Mouse (Mus musculus): ENCODE measurements around the gene Nupl2. TPM values are rescaled to one million over a fixed set of nuclear protein-coding genes. Genes with fewer than 3 reads are reported as not detected.

Gene Nupl2
- 19.4 and 20.7 TPM in 2 replicates for polyA plus RNA-seq (2016; fragmentation: Nextera tagmentation; extraction: Ambion mirVana)

- ATAC-seq (ENCODE audit: low FRiP score, low read depth) = peak; percentile 97
- Histone ChIP-seq H3K27me3 (replicated peaks) (no peaks in the 10 kb centered on the region), H3K4me1 (no peaks in the 10 kb centered on the region), H3K27ac (0 out of 2 replicates have a peak within 1 kb of the TSS, but pooled peaks have one; percentile 22), H3K9ac (peak within 1 kb of the TSS; percentile 88), H3K4me3 (peak within 1 kb of the TSS; percentile 76), H3K36me3 (peaks cover 16% of the 10 kb centered on the region), H3K9me3 (no peaks in the 10 kb centered on the region), H3K4me2 (replicated peaks) (peak within 1 kb of the TSS; percentile 74)
- under 1% methylated on average over 52 of the region's 52 CpGs for WGBS
These were observed at the start of gene Nupl2 for GRCm38 (mm10) chr5:24164789-24165445. TSS of gene Nupl2 (plus strand) at chr5:24164963.

GRCm38 (mm10) chr5:24122221-24122620 lies 42.5 kb upstream of the Nupl2 start:
- no peak overlapping the region for H3K4me2 ChIP-seq (replicated peaks)
- H3K4me1 ChIP-seq = peaks cover 15% of the 10 kb centered on the region
- 95% methylated on average over 2 of the region's 2 CpGs for WGBS
- no peaks in the 10 kb centered on the region for H3K9me3 ChIP-seq
- no peaks in the 10 kb centered on the region for H3K27me3 ChIP-seq (replicated peaks)
- peaks cover 3% of the 10 kb centered on the region; the same call in 1 of the 2 replicates for H3K36me3 ChIP-seq
- H3K9ac ChIP-seq = no peak overlapping the region
- ATAC-seq (ENCODE audit: low FRiP score, low read depth) = no peak
- no peak overlapping the region for H3K4me3 ChIP-seq
- H3K27ac ChIP-seq = no peak overlapping the region

- H3K36me3 ChIP-seq = no peaks in the 10 kb centered on the region; the same call in 1 of the 2 replicates
- 68% methylated on average over 1 of the region's 1 CpGs for WGBS
- H3K9ac ChIP-seq = 0 out of 2 replicates have a peak overlapping the region, but pooled peaks have one; percentile 13
- ATAC-seq (ENCODE audit: low FRiP score, low read depth) = peak; percentile 77
- H3K4me3 ChIP-seq = no peak overlapping the region
- no peaks in the 10 kb centered on the region for H3K27me3 ChIP-seq (replicated peaks)
- H3K4me2 ChIP-seq (replicated peaks) = peak overlapping the region; percentile 16; the same call in 1 of the 2 replicates
- peak overlapping the region; percentile 75 for H3K27ac ChIP-seq
- H3K4me1 ChIP-seq = peaks cover 15% of the 10 kb centered on the region
- H3K9me3 ChIP-seq = no peaks in the 10 kb centered on the region
These were observed 40.6 kb upstream of the Nupl2 start for GRCm38 (mm10) chr5:24124175-24124574.

GRCm38 (mm10) chr5:24124579-24125276 lies 40.0 kb upstream of the Nupl2 start:
- H3K4me2 ChIP-seq (replicated peaks) = peak overlapping the region; percentile 16; the same call in 1 of the 2 replicates
- no peaks in the 10 kb centered on the region for H3K27me3 ChIP-seq (replicated peaks)
- no peaks in the 10 kb centered on the region; the same call in 1 of the 2 replicates for H3K36me3 ChIP-seq
- H3K9ac ChIP-seq = no peak overlapping the region
- WGBS = 39% methylated on average over 3 of the region's 3 CpGs
- peaks cover 15% of the 10 kb centered on the region for H3K4me1 ChIP-seq
- no peaks in the 10 kb centered on the region for H3K9me3 ChIP-seq
- no peak overlapping the region for H3K4me3 ChIP-seq
- peak; percentile 79 for ATAC-seq (ENCODE audit: low FRiP score, low read depth)
- peak overlapping the region; percentile 75; the same call in 1 of the 2 replicates for H3K27ac ChIP-seq

GRCm38 (mm10) chr5:24125910-24126636 lies 38.7 kb upstream of the Nupl2 start:
- Histone ChIP-seq H3K9me3 (no peaks in the 10 kb centered on the region), H3K4me3 (no peak overlapping the region), H3K36me3 (peaks cover 8% of the 10 kb centered on the region; the same call in 1 of the 2 replicates), H3K27ac (no peak overlapping the region), H3K4me1 (peaks cover 15% of the 10 kb centered on the region), H3K4me2 (replicated peaks) (no peak overlapping the region), H3K9ac (no peak overlapping the region), H3K27me3 (replicated peaks) (no peaks in the 10 kb centered on the region)
- 44% methylated on average over 1 of the region's 1 CpGs for WGBS
- no peak for ATAC-seq (ENCODE audit: low FRiP score, low read depth)

- peaks cover 8% of the 10 kb centered on the region; the same call in 1 of the 2 replicates for H3K36me3 ChIP-seq
- H3K9ac ChIP-seq = no peak overlapping the region
- no peak for ATAC-seq (ENCODE audit: low FRiP score, low read depth)
- no peaks in the 10 kb centered on the region for H3K9me3 ChIP-seq
- no peak overlapping the region for H3K27ac ChIP-seq
- peaks cover 15% of the 10 kb centered on the region for H3K4me1 ChIP-seq
- WGBS = 80% methylated on average over 4 of the region's 4 CpGs
- H3K27me3 ChIP-seq (replicated peaks) = no peaks in the 10 kb centered on the region
- no peak overlapping the region for H3K4me2 ChIP-seq (replicated peaks)
- H3K4me3 ChIP-seq = no peak overlapping the region
These were observed 37.8 kb upstream of the Nupl2 start for GRCm38 (mm10) chr5:24126967-24127366.

- no peak overlapping the region for H3K27ac ChIP-seq
- no peak overlapping the region for H3K4me3 ChIP-seq
- ATAC-seq (ENCODE audit: low FRiP score, low read depth) = no peak
- H3K9me3 ChIP-seq = no peaks in the 10 kb centered on the region
- no peaks in the 10 kb centered on the region for H3K4me1 ChIP-seq
- WGBS = 94% methylated on average over 5 of the region's 5 CpGs
- H3K9ac ChIP-seq = no peak overlapping the region
- H3K4me2 ChIP-seq (replicated peaks) = no peak overlapping the region
- H3K36me3 ChIP-seq = peaks cover 73% of the 10 kb centered on the region
- no peaks in the 10 kb centered on the region for H3K27me3 ChIP-seq (replicated peaks)
These were observed 17.8 kb upstream of the Nupl2 start for GRCm38 (mm10) chr5:24146964-24147363.

GRCm38 (mm10) chr5:24152199-24152598 lies 12.6 kb upstream of the Nupl2 start:
- H3K36me3 ChIP-seq = peaks cover 57% of the 10 kb centered on the region
- no peak for ATAC-seq (ENCODE audit: low FRiP score, low read depth)
- H3K9ac ChIP-seq = no peak overlapping the region

GRCm38 (mm10) chr5:24156774-24157173 lies 8.0 kb upstream of the Nupl2 start:
- no peaks in the 10 kb centered on the region for H3K27me3 ChIP-seq (replicated peaks)
- no peak overlapping the region for H3K27ac ChIP-seq
- ATAC-seq (ENCODE audit: low FRiP score, low read depth) = no peak
- H3K36me3 ChIP-seq = peaks cover 51% of the 10 kb centered on the region
- H3K4me1 ChIP-seq = no peaks in the 10 kb centered on the region
- H3K9ac ChIP-seq = no peak overlapping the region
- H3K9me3 ChIP-seq = no peaks in the 10 kb centered on the region
- H3K4me3 ChIP-seq = no peak overlapping the region
- WGBS = 92% methylated on average over 6 of the region's 6 CpGs
- no peak overlapping the region for H3K4me2 ChIP-seq (replicated peaks)

More at GRCm38 (mm10) chr5:24152199-24152598, 12.6 kb upstream of the Nupl2 start:
- no peak overlapping the region for H3K4me2 ChIP-seq (replicated peaks)
- no peaks in the 10 kb centered on the region for H3K4me1 ChIP-seq
- no peaks in the 10 kb centered on the region for H3K9me3 ChIP-seq
- H3K27ac ChIP-seq = no peak overlapping the region
- H3K27me3 ChIP-seq (replicated peaks) = no peaks in the 10 kb centered on the region
- H3K4me3 ChIP-seq = no peak overlapping the region

GRCm38 (mm10) chr5:24167263-24167662 lies 2.5 kb downstream of the Nupl2 start:
- Histone ChIP-seq H3K4me1 (no peaks in the 10 kb centered on the region), H3K4me2 (replicated peaks) (no peak overlapping the region), H3K9ac (no peak overlapping the region), H3K9me3 (no peaks in the 10 kb centered on the region), H3K4me3 (no peak overlapping the region), H3K27ac (no peak overlapping the region), H3K36me3 (peaks cover 22% of the 10 kb centered on the region), H3K27me3 (replicated peaks) (no peaks in the 10 kb centered on the region)
- 50% methylated on average over 5 of the region's 5 CpGs for WGBS
- no peak for ATAC-seq (ENCODE audit: low FRiP score, low read depth)

- no peak overlapping the region for H3K9ac ChIP-seq
- peaks cover 30% of the 10 kb centered on the region for H3K36me3 ChIP-seq
These were observed 5.1 kb downstream of the Nupl2 start for GRCm38 (mm10) chr5:24169881-24170280.

GRCm38 (mm10) chr5:24172092-24172491 lies 7.3 kb downstream of the Nupl2 start:
- H3K9ac ChIP-seq = no peak overlapping the region
- H3K4me2 ChIP-seq (replicated peaks) = no peak overlapping the region
- H3K4me1 ChIP-seq = no peaks in the 10 kb centered on the region
- no peak overlapping the region for H3K27ac ChIP-seq
- H3K36me3 ChIP-seq = peaks cover 37% of the 10 kb centered on the region
- ATAC-seq (ENCODE audit: low FRiP score, low read depth) = no peak
- H3K9me3 ChIP-seq = no peaks in the 10 kb centered on the region
- no peaks in the 10 kb centered on the region for H3K27me3 ChIP-seq (replicated peaks)
- H3K4me3 ChIP-seq = no peak overlapping the region

More at GRCm38 (mm10) chr5:24169881-24170280, 5.1 kb downstream of the Nupl2 start:
- H3K4me2 ChIP-seq (replicated peaks) = no peak overlapping the region
- no peak overlapping the region for H3K4me3 ChIP-seq
- H3K27me3 ChIP-seq (replicated peaks) = no peaks in the 10 kb centered on the region
- 92% methylated on average over 6 of the region's 6 CpGs for WGBS
- no peak overlapping the region for H3K27ac ChIP-seq
- no peak for ATAC-seq (ENCODE audit: low FRiP score, low read depth)
- no peaks in the 10 kb centered on the region for H3K9me3 ChIP-seq
- no peaks in the 10 kb centered on the region for H3K4me1 ChIP-seq

Data from neural tube, embryonic 12.5 days (tissue).